Mouse (Mus musculus): ENCODE data around the gene Alg9.

GRCm38 (mm10) chr9:50811187-50811586 lies 36.4 kb downstream of the Alg9 start:
- TF ChIP-seq CTCF (IDR thresholded peaks at IDR 0.05; ENCODE audit: control insufficient read depth, insufficient read depth, low read length): no peak
- TF ChIP-seq POLR2A (IDR thresholded peaks at IDR 0.05; ENCODE audit: borderline replicate concordance, control insufficient read depth, low read depth, low read length): no peak
